Mouse (Mus musculus) embryo, embryonic 10.5 days (tissue): ENCODE data around the gene Hras.

Experiments
- DNase-seq: peaks from one replicate; pipeline ENCODE4 v3.0.0-alpha.2; 2015; ENCODE audit warnings: low spot score

The Hras gene

DNA sequence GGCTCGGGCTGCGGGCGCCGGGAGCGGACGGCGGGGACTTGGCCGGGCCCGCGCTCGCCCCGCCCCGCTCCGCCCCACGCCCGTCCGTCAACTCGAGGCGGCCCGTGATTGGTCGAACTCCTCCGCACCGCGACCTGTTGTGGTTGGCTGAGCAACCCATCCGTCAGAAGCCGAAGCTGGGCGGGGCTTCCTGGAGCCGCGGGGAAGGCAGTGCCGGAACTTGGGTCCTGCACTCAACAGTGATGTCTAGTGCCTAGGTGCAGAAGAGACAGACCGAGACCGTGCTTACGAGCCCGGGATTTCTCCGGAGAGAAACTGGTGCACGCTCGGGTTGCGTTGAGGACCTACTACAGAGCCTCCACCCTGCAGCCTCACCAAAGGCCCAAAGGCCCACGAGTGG lies at the start of gene Hras, which contains the start of gene Lrrc56:
Gene Hras, minus strand, starts transcription at position 58 of the 400 bp plus-strand sequence.
Gene Lrrc56, plus strand, starts transcription at position 210 of the 400 bp plus-strand sequence.
- DNase-seq: peak; percentile 98

DNA sequence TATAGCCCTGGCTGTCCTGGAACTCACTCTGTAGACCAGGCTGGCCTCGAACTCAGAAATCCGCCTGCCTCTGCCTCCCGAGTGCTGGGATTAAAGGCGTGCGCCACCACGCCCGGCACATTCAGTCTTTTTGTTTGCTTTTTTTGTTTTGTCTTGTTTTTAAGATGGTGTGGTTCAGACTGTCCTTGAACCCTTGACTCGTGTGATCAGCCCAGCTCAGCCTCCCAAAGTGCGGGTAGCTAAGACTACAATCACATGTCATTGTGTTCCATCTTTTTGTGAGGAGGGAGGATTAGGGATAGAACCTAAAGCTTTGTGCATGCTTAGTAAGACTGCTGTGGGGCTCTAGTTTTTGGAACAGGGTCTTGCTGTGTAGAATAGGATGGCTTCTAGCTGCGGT lies 37.7 kb upstream of the Hras start:
- DNase-seq: no peak

- DNase-seq: no peak
These were observed 37.3 kb upstream of the Hras start for GRCm38 (mm10) chr7:141231111-141231510.

- no peak for DNase-seq
These were observed 36.8 kb upstream of the Hras start for GRCm38 (mm10) chr7:141230570-141230969.

DNA sequence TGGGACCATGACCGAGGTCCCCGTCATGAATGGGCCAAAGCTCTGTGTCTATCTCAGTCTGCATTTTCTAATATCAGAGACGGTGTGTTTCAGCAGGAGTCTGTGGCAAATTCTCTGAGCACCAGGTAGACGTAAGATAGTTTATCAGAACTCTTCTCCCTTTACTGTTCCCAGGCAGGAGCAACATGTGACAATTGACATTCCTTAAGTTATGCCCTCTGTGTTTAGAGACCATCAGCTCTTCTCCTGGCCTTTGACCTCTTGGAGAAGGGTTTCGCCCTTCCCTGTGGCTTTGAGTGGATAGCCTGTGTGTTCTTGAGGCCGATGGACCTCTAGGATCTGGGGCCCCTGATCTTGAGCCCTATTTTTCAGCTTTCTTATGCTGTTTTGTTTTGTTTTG lies 35.9 kb upstream of the Hras start:
- no peak for DNase-seq

DNA sequence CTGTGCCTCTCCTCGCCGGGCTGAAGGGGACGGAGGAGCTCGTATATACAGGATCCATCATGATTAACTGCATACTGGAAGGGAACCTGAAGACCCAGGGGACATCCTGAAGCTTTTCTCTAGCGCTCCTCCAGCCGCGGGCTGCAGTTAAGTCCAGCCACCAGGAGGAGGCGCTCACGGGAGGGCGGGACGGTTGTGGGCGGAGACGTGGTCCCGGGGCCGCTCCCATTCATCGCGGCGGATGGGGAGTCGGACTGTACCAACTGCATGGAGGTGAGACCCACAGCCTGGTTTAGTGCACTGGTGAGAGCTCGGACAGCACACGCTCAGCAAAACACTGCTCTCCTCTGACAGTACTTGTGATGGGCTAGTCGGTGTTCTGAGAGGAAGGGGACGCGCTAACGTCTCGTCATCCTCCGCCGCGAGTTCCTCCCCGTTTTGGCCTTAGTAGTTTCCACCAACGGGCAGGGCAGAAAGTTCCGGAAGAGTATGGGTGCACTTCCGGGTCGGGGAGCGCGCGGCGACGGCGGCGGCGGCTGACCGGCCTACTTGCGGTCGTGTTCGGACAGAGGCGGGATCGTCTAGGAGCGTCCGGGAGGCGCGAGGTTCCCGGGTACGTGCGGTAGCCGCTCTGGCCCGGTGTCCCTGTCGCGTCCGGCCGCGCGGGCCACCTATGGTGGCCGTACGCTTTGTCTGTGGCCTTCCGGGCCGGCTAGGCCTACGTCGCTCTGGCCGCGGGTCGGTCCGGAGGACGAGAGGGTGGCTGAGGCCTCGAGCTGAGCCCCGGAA lies 34.7 kb upstream of the Hras start, which contains the start of gene Phrf1:
Gene Phrf1, plus strand, starts transcription at position 506 of the 789 bp plus-strand sequence.
- DNase-seq: peak; percentile 92

- DNase-seq: no peak
These were observed 34.0 kb upstream of the Hras start for GRCm38 (mm10) chr7:141227796-141228195.

DNA sequence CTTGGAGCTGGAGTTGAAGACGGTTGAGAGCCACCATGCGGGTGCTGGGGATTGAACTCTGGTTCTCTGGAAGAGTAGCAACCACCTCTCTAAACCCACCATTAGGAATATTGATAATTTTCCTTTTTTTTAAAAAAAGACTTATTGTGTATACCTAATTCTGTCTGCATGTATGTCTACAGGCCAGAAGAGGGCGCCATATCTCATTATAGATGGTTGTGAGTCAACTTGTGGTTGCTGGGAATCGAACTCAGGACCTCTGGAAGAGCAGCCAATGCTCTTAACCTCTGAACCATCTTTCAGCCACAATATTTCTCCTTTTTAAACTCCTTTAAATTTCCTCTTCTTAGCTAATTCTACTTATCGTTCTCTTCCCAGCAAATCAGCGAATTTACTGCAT lies 32.7 kb upstream of the Hras start:
- DNase-seq: no peak

DNA sequence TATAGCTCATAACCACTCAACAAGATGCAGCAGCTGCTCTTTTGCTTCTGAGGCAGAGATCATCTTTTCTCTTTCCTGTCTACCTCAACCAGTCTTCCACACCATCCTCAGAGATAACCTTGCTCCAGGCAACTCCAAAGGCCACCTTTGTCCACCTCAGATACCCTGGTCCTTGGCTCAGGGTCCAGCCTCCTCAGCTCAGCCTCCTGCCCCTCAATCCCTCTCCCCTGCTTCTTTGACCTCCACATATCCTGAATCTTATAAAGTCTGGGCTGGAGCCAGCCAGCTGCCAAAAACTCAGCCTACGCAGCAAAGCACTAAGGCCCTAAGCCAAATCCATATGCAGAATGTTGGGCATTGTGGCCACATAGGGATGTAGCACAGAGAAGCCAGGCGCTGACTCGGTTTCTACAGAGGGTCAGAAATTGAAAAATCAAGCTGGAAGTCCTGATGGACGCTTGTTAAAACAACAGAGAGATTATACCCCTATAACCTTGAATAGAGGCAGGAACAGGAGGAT lies 29.0 kb upstream of the Hras start:
- no peak for DNase-seq

- no peak for DNase-seq
These were observed 28.3 kb upstream of the Hras start for GRCm38 (mm10) chr7:141222126-141222467.

DNA sequence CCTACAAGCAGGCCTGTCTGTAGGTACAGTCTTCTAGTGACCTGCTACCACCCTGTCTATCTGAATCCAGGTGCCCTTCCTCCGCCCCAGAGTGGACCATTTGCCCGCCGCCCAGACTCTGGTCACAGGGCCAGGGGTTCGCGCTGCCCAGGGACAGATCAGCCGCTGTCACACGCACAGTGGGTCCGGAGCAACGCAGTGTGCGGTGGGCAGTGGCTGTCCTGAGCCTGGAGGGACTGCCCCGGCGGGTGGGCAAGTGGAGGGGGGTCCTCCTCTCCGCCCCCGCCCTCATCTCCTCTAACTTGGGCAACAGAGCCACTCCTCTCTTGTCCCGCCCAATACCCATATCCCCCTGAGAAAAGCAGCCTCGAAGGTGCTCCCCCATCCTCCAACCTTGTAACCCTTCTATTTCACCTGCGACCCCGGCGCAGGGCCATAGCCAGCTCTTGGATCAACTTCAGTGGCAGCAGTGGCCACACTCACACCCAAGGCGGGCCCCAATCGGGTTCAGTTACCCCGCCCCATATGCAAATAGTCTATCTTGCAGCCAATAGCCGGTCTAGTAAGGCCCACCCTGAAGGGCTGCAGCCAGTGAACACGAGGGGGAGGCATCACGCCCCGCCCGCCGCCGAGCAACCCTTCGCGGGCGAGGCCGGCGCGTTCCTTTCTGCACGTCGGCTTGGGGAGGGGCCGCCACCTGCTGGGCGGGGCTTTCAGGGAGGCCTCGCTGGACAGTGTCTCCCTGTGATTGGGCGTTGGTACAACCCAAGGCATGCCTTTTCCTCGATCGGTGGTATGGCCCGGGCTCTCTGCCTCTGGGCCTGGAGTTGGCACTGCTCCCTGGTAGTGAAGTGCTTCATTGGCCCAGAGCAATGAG lies 27.7 kb upstream of the Hras start:
- peak; percentile 99 for DNase-seq

GRCm38 (mm10) chr7:141220377-141220776 lies 26.6 kb upstream of the Hras start:
- no peak for DNase-seq

GRCm38 (mm10) chr7:141219558-141220099 lies 25.8 kb upstream of the Hras start:
- no peak for DNase-seq

DNA sequence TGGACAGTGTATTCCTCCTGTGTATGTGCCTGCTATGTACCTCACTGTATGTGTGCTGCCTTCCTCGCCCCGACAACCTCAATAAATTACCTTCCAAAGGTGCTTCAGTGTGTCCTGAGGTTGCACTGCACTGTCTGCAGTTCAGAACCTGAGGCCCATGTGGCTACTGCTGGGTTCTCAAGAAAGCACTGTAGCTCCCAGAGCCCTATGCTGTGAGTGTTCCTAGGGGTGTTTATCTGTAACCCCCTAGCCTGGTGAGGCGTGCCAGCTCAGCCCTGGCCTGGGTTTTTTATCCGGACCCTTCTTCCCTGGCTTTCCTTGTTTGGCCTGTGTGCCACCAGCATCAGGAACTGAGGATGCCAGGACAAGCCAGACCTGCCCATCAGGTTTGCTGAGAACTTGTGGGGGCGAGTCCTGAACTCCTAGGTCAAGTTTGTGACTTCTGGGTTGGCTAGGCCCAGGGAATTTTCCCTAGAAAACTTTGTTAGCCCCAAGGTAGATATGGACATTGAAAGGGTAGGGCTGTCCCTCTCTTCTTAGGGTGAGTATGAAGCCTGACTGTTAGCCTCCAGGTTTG lies 24.8 kb upstream of the Hras start:
- DNase-seq: no peak

DNA sequence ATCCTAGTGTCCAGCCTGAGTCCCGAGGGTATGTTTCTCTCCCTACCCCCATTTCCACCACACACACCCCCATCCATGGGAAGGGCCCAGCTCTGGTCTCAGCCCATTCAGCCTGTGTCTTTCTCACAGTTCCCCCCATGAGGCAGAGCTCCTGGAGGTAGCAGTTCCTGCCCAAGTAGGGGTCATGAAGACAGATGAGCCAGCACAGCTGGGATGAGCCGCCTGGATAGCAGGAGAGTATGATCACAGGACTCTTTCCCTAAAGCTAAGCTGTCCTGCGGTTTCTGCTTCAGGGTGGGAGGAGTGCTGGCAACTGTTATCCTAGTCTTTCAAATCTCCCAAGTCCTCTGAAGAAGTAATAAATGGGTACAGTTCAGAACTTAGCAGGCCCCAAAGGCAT lies 24.3 kb upstream of the Hras start:
- DNase-seq: no peak

DNA sequence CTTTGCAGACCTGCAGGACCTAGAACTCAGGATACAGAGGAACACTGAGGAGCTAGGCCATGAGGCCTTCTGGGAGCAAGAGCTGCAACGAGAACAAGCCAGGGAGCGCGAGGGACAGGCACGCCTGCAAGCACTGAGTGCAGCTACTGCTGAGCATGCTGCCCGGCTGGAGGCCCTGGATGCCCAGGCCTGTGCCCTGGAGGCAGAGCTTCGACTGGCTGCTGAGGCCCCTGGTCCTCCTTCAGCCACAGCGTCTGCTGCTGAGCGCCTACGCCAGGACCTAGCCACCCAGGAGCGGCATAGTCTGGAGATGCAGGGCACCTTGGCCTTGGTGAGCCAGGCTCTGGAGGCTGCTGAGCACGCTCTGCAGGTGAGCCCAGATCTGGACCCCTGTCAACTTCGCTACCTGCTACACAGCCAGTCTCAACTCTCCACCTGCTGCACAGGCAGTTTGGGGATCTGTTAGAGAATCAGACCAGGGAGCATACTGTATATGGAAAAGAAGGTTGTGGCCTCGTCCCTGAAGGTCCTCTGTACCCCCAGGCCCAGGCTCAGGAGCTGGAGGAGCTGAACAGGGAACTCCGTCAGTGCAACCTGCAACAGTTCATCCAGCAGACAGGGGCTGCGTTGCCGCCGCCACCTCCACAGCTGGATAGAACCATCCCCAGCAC lies 23.7 kb upstream of the Hras start:
- DNase-seq: no peak

- no peak for DNase-seq
These were observed 23.1 kb upstream of the Hras start for GRCm38 (mm10) chr7:141216894-141217293.

GRCm38 (mm10) chr7:141215880-141216733 lies 22.3 kb upstream of the Hras start:
- peak; percentile 70 for DNase-seq

- DNase-seq: peak; percentile 99
These were observed 21.5 kb upstream of the Hras start, which contains the start of gene Rassf7 for GRCm38 (mm10) chr7:141215101-141215879. TSS of gene Rassf7 (plus strand) at chr7:141215860.

DNA sequence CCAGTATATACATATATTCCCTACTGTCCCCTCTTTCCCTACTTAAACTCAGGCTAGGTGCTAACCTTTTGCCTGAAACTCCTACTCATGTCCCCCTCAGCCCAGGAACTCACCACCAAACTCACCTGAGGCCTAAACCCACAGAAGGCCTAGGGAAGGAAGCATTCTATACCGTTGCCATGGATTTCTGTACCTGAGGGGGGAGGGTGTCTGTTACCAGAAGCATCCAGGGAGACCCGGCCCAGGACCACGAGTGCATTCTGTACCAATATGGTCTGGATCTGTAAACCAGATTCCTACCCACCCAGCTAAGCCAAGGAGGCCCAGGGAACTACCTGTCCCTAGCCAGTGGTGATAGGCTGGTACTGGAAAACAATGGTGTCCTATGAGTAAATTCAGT lies 20.5 kb upstream of the Hras start:
- no peak for DNase-seq
